Mouse (Mus musculus): ENCODE measurements around the gene Dcdc2b. TPM values are rescaled to one million over a fixed set of nuclear protein-coding genes. Genes with fewer than 3 reads are reported as not detected.

Gene Dcdc2b
- polyA plus RNA-seq, 1 experiment from 2014 or later, result 1.7 TPM

GRCm38 (mm10) chr4:129620419-129621282, 6.6 kb upstream of the Dcdc2b start:
- H3K36me3 ChIP-seq, result 0 out of 2 replicates have a peak, but pooled peaks cover 9% of the 10 kb centered on the region
- no peak overlapping the region for H3K9ac ChIP-seq
- no peak overlapping the region for H3K4me3 ChIP-seq (replicated peaks)
- H3K4me2 ChIP-seq, result 0 out of 2 replicates have a peak overlapping the region, but pooled peaks have one; percentile 9
- peaks cover 36% of the 10 kb centered on the region for H3K4me1 ChIP-seq
- no peak for ATAC-seq (ENCODE audit: insufficient read depth, low FRiP score, low read depth)
- H3K9me3 ChIP-seq, result no peaks in the 10 kb centered on the region
- no peaks in the 10 kb centered on the region for H3K27me3 ChIP-seq (replicated peaks)
- H3K27ac ChIP-seq, result peak overlapping the region; percentile 46; the same call in 1 of the 2 replicates
- WGBS, result 79% methylated on average over 11 of the region's 11 CpGs

GRCm38 (mm10) chr4:129618786-129619691, 5.0 kb upstream of the Dcdc2b start, which contains the start of gene Iqcc:
Gene Iqcc (minus strand): TSS chr4:129619099.
- WGBS, result 4% methylated on average over 44 of the region's 44 CpGs
- Histone ChIP-seq H3K4me3 (replicated peaks) (peak within 1 kb of the TSS; percentile 76), H3K4me2 (peak within 1 kb of the TSS; percentile 85), H3K9ac (peak within 1 kb of the TSS; percentile 78), H3K9me3 (no peaks in the 10 kb centered on the region), H3K36me3 (0 out of 2 replicates have a peak, but pooled peaks cover 9% of the 10 kb centered on the region), H3K27me3 (replicated peaks) (no peaks in the 10 kb centered on the region), H3K27ac (peak within 1 kb of the TSS; percentile 88), H3K4me1 (peaks cover 23% of the 10 kb centered on the region)
- ATAC-seq (ENCODE audit: insufficient read depth, low FRiP score, low read depth), result peak; percentile 87

- 93% methylated on average over 5 of the region's 5 CpGs for WGBS
- peak overlapping the region; percentile 85 for H3K4me2 ChIP-seq
- H3K4me3 ChIP-seq (replicated peaks), result peak overlapping the region; percentile 76
- 0 out of 2 replicates have a peak, but pooled peaks cover 9% of the 10 kb centered on the region for H3K36me3 ChIP-seq
- no peaks in the 10 kb centered on the region for H3K9me3 ChIP-seq
- H3K9ac ChIP-seq, result peak overlapping the region; percentile 78; the same call in 1 of the 2 replicates
- ATAC-seq (ENCODE audit: insufficient read depth, low FRiP score, low read depth), result no peak
- H3K27ac ChIP-seq, result peak overlapping the region; percentile 82; the same call in 1 of the 2 replicates
- H3K27me3 ChIP-seq (replicated peaks), result no peaks in the 10 kb centered on the region
- peaks cover 20% of the 10 kb centered on the region for H3K4me1 ChIP-seq
Measured at GRCm38 (mm10) chr4:129618031-129618430, 4.0 kb upstream of the Dcdc2b start.

- Histone ChIP-seq H3K27ac (no peak overlapping the region), H3K9ac (no peak overlapping the region), H3K4me1 (peaks cover 12% of the 10 kb centered on the region; the same call in 1 of the 2 replicates), H3K9me3 (no peaks in the 10 kb centered on the region), H3K4me3 (replicated peaks) (no peak overlapping the region), H3K4me2 (no peak overlapping the region), H3K36me3 (0 out of 2 replicates have a peak, but pooled peaks cover 9% of the 10 kb centered on the region), H3K27me3 (replicated peaks) (no peaks in the 10 kb centered on the region)
- WGBS, result 94% methylated on average over 7 of the region's 7 CpGs
- ATAC-seq (ENCODE audit: insufficient read depth, low FRiP score, low read depth), result no peak
Measured at GRCm38 (mm10) chr4:129617121-129617641, 3.1 kb upstream of the Dcdc2b start.

- Histone ChIP-seq H3K9me3 (no peaks in the 10 kb centered on the region), H3K36me3 (0 out of 2 replicates have a peak, but pooled peaks cover 9% of the 10 kb centered on the region), H3K9ac (no peak overlapping the region), H3K27me3 (replicated peaks) (no peaks in the 10 kb centered on the region), H3K4me2 (no peak overlapping the region), H3K27ac (no peak overlapping the region), H3K4me1 (peaks cover 9% of the 10 kb centered on the region; the same call in 1 of the 2 replicates), H3K4me3 (replicated peaks) (no peak overlapping the region)
- no peak for ATAC-seq (ENCODE audit: insufficient read depth, low FRiP score, low read depth)
- WGBS, result 95% methylated on average over 3 of the region's 3 CpGs
Measured at GRCm38 (mm10) chr4:129616631-129617030, 2.6 kb upstream of the Dcdc2b start.

GRCm38 (mm10) chr4:129615801-129616290, 1.8 kb upstream of the Dcdc2b start:
- H3K27me3 ChIP-seq (replicated peaks), result no peaks in the 10 kb centered on the region
- no peak for ATAC-seq (ENCODE audit: insufficient read depth, low FRiP score, low read depth)
- H3K36me3 ChIP-seq, result 0 out of 2 replicates have a peak, but pooled peaks cover 9% of the 10 kb centered on the region
- H3K4me3 ChIP-seq (replicated peaks), result no peak overlapping the region
- no peak overlapping the region for H3K4me2 ChIP-seq
- H3K9ac ChIP-seq, result no peak overlapping the region
- H3K27ac ChIP-seq, result no peak overlapping the region
- 86% methylated on average over 9 of the region's 9 CpGs for WGBS
- no peaks in the 10 kb centered on the region for H3K9me3 ChIP-seq
- H3K4me1 ChIP-seq, result peaks cover 6% of the 10 kb centered on the region; the same call in 1 of the 2 replicates

- H3K4me3 ChIP-seq (replicated peaks), result no peak overlapping the region
- no peak overlapping the region for H3K27ac ChIP-seq
- no peaks in the 10 kb centered on the region for H3K27me3 ChIP-seq (replicated peaks)
- no peaks in the 10 kb centered on the region for H3K9me3 ChIP-seq
- H3K9ac ChIP-seq, result no peak overlapping the region
- no peak for ATAC-seq (ENCODE audit: insufficient read depth, low FRiP score, low read depth)
- peaks cover 19% of the 10 kb centered on the region for H3K36me3 ChIP-seq
- H3K4me1 ChIP-seq, result 0 out of 2 replicates have a peak, but pooled peaks cover 4% of the 10 kb centered on the region
- 70% methylated on average over 4 of the region's 4 CpGs for whole genome bisulfite sequencing
- no peak overlapping the region for H3K4me2 ChIP-seq
Measured at GRCm38 (mm10) chr4:129610472-129610871, 3.6 kb downstream of the Dcdc2b start.

- Histone ChIP-seq H3K27me3 (replicated peaks) (no peaks in the 10 kb centered on the region), H3K36me3 (peaks cover 19% of the 10 kb centered on the region), H3K4me1 (0 out of 2 replicates have a peak, but pooled peaks cover 4% of the 10 kb centered on the region), H3K4me3 (replicated peaks) (no peak overlapping the region), H3K9me3 (no peaks in the 10 kb centered on the region), H3K27ac (no peak overlapping the region), H3K9ac (no peak overlapping the region), H3K4me2 (no peak overlapping the region)
- ATAC-seq (ENCODE audit: insufficient read depth, low FRiP score, low read depth), result no peak
- 71% methylated on average over 4 of the region's 4 CpGs for WGBS
Measured at GRCm38 (mm10) chr4:129610026-129610425, 4.0 kb downstream of the Dcdc2b start.

- no peak overlapping the region for H3K4me3 ChIP-seq (replicated peaks)
- no peaks in the 10 kb centered on the region for H3K9me3 ChIP-seq
- H3K4me1 ChIP-seq, result 0 out of 2 replicates have a peak, but pooled peaks cover 4% of the 10 kb centered on the region
- H3K27ac ChIP-seq, result no peak overlapping the region
- H3K4me2 ChIP-seq, result no peak overlapping the region
- no peaks in the 10 kb centered on the region for H3K27me3 ChIP-seq (replicated peaks)
- 80% methylated on average over 12 of the region's 12 CpGs for WGBS
- no peak for ATAC-seq (ENCODE audit: insufficient read depth, low FRiP score, low read depth)
- no peak overlapping the region for H3K9ac ChIP-seq
- H3K36me3 ChIP-seq, result peaks cover 23% of the 10 kb centered on the region
Measured at GRCm38 (mm10) chr4:129609139-129609631, 4.9 kb downstream of the Dcdc2b start.

GRCm38 (mm10) chr4:129608426-129609025, 5.5 kb downstream of the Dcdc2b start:
- Histone ChIP-seq H3K36me3 (peaks cover 29% of the 10 kb centered on the region), H3K4me2 (no peak overlapping the region), H3K27me3 (replicated peaks) (no peaks in the 10 kb centered on the region), H3K4me3 (replicated peaks) (no peak overlapping the region), H3K27ac (0 out of 2 replicates have a peak overlapping the region, but pooled peaks have one; percentile 18), H3K9ac (no peak overlapping the region), H3K9me3 (no peaks in the 10 kb centered on the region), H3K4me1 (0 out of 2 replicates have a peak, but pooled peaks cover 4% of the 10 kb centered on the region)
- peak; percentile 83 for ATAC-seq (ENCODE audit: insufficient read depth, low FRiP score, low read depth)
- 32% methylated on average over 7 of the region's 7 CpGs for WGBS

Measured in stomach, embryonic 15.5 days (tissue).